Mouse (Mus musculus) myocyte (in vitro differentiated cells): ENCODE measurements around the gene Ttll5. TPM values are rescaled to one million over a fixed set of nuclear protein-coding genes. Genes with fewer than 3 reads are reported as not detected.

ENCODE experiments used
- H3K27me3 ChIP-seq: one replicate; pipeline ENCODE4 v1.6.1; 2011; ENCODE audit not compliant: control insufficient read depth, insufficient read depth, insufficient read length
- H3K36me3 ChIP-seq: one replicate; pipeline ENCODE4 v1.6.1; 2011; ENCODE audit not compliant: control insufficient read depth, insufficient read depth
- H3K4me2 ChIP-seq: one replicate; pipeline ENCODE4 v1.6.1; 2011; ENCODE audit warnings: low read depth, control low read depth
- H3K4me3 ChIP-seq: one replicate; pipeline ENCODE4 v1.5.1; 2011; ENCODE audit warnings: mild to moderate bottlenecking, control low read depth, moderate library complexity
- H3K79me2 ChIP-seq: one replicate; pipeline ENCODE4 v1.6.1; 2011; ENCODE audit not compliant: control insufficient read depth, insufficient read depth
- H3ac ChIP-seq: one replicate; pipeline ENCODE4 v1.6.1; 2011; ENCODE audit not compliant: control insufficient read depth, insufficient read length
- CEBPB ChIP-seq: IDR thresholded peaks from 2 replicates; pipeline ENCODE4 v1.6.1; 2011; ENCODE audit warnings: mild to moderate bottlenecking, moderate library complexity; ENCODE audit not compliant: poor library complexity, insufficient read depth, severe bottlenecking
- E2F4 ChIP-seq: IDR thresholded peaks from one replicate; pipeline ENCODE4 v1.6.1; 2011; ENCODE audit warnings: mild to moderate bottlenecking, control low read depth, moderate library complexity; ENCODE audit not compliant: insufficient read depth
- MAX ChIP-seq: IDR thresholded peaks from one replicate; pipeline ENCODE4 v1.6.1; 2011; ENCODE audit warnings: low read depth, mild to moderate bottlenecking, control low read depth
- MYOD1 ChIP-seq, 3 experiments: IDR thresholded peaks; one replicate each; pipeline ENCODE4 v1.6.1; 2011; ENCODE audit warnings: control low read depth in 2 of 3, low read depth in 2 of 3, mild to moderate bottlenecking in 2 of 3, moderate library complexity in 1 of 3; ENCODE audit not compliant: insufficient read length in 2 of 3, control insufficient read depth in 1 of 3
- MYOG ChIP-seq, 3 experiments: IDR thresholded peaks; one replicate each; pipeline ENCODE4 v1.6.1; 2011; ENCODE audit warnings: control low read depth in 2 of 3, low read depth in 2 of 3, mild to moderate bottlenecking in 2 of 3; ENCODE audit not compliant: insufficient read length in 2 of 3, control insufficient read depth in 1 of 3, insufficient read depth in 1 of 3
- POLR2A ChIP-seq: IDR thresholded peaks from one replicate; pipeline ENCODE4 v1.6.1; 2011; ENCODE audit warnings: low read depth, mild to moderate bottlenecking, control low read depth, moderate library complexity; ENCODE audit not compliant: insufficient read length
- POLR2AphosphoS2 ChIP-seq: IDR thresholded peaks from one replicate; pipeline ENCODE4 v1.6.1; 2011; ENCODE audit warnings: low read depth, control low read depth; ENCODE audit not compliant: insufficient read length
- REST ChIP-seq: IDR thresholded peaks from one replicate; pipeline ENCODE4 v1.6.1; 2011; ENCODE audit warnings: mild to moderate bottlenecking, control low read depth, moderate library complexity; ENCODE audit not compliant: insufficient read depth, insufficient read length
- SRF ChIP-seq: IDR thresholded peaks from one replicate; pipeline ENCODE4 v1.6.1; 2011; ENCODE audit warnings: low read depth; ENCODE audit not compliant: control insufficient read depth, insufficient read length
- TCF12 ChIP-seq: IDR thresholded peaks from one replicate; pipeline ENCODE4 v1.6.1; 2011; ENCODE audit warnings: mild to moderate bottlenecking, control low read depth; ENCODE audit not compliant: poor library complexity, insufficient read depth, severe bottlenecking
- TCF3 ChIP-seq: IDR thresholded peaks from one replicate; pipeline ENCODE4 v1.6.1; 2011; ENCODE audit warnings: low read depth, control low read depth; ENCODE audit not compliant: insufficient read length
- USF1 ChIP-seq: IDR thresholded peaks from one replicate; pipeline ENCODE4 v1.6.1; 2011; ENCODE audit warnings: low read depth, mild to moderate bottlenecking, control low read depth, moderate library complexity
- polyA plus RNA-seq: library from polyadenylated mRNA; unstranded; fragments of >200 nt; fragmentation: generic; extraction: Trizol; gene quantifications from one replicate; pipeline ENCODE4 v1.2.1, GENCODE M21; 2012; ENCODE audit warnings: missing spikeins

Ttll5 gene
- polyA plus RNA-seq, 1 experiment, result 36.2 TPM

DNA sequence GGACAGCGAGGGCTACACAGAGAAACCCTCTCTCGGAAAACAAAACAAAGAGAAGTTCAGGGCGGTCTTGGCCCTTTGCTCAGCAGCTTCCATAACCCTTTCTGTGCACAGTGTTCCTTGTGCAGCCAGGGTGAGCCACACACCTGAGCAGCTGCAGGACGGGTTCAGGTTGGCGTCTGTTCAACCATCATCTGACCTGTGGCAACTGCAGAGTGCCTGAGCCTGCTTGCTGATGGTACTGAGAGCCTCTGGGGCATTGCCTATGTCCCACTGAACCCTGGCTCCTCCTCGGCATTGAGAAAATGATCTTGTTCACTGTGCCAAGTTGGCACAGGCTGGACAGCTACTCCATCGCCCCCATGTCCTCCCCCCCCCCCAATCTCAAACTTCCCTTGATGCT lies 250.9 kb downstream of the Ttll5 start:
- Histone ChIP-seq H3K4me2 (peak overlapping the region; percentile 67), H3K4me3 (peak overlapping the region; percentile 78), H3K27me3 (no peaks in the 10 kb centered on the region), H3K79me2 (peaks cover 78% of the 10 kb centered on the region), H3K36me3 (peaks cover 5% of the 10 kb centered on the region), H3ac (no peak overlapping the region)
- TF ChIP-seq MYOG (IDR thresholded peaks at IDR 0.05; ENCODE audit: control insufficient read depth in 1 of 3, insufficient read depth in 1 of 3, insufficient read length in 2 of 3, low read depth in 2 of 3), result no peak
- TF ChIP-seq MAX, result no peak
- no peak for TF ChIP-seq MYOD1 (IDR thresholded peaks at IDR 0.05; ENCODE audit: control insufficient read depth in 1 of 3, insufficient read length in 2 of 3, low read depth in 2 of 3)
- TF ChIP-seq E2F4, result no peak
- TF ChIP-seq POLR2A, result no peak
- TF ChIP-seq TCF3, result no peak
- no peak for TF ChIP-seq USF1
- TF ChIP-seq TCF12, result no peak
- TF ChIP-seq REST, result no peak
- no peak for TF ChIP-seq CEBPB
- no peak for TF ChIP-seq POLR2AphosphoS2
- TF ChIP-seq SRF, result no peak

DNA sequence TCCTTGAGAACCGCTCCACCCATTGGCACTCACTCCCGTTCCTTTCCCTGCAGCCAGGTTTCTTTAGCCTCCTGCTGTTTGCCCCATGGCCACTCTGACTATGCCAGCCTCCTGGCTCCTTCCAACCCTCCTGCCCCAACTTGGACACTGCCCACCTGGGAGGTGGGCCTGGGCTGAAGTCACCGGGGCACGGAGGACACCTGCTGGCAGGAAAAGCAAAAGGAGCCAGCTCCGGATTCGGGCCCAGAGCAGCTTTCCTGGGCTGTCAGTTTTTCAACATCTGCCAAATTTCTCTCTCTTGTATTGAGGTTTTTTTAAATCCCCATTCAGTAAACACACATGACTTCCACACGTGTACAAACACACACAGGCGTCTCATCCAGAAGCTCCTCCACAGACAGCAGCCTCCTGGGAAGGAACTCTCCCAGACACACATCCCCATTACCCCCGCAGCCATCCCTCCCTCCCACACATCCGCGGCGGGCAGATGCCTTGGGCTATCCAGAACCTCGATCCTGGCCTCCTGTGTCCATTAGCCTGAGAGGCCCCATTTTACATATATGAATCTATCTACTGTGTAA lies 252.0 kb downstream of the Ttll5 start:
- peak overlapping the region; percentile 67 for H3K4me2 ChIP-seq
- peaks cover 68% of the 10 kb centered on the region for H3K79me2 ChIP-seq
- H3ac ChIP-seq, result peak overlapping the region; percentile 27
- peak overlapping the region; percentile 78 for H3K4me3 ChIP-seq
- no peaks in the 10 kb centered on the region for H3K27me3 ChIP-seq
- H3K36me3 ChIP-seq, result peaks cover 5% of the 10 kb centered on the region
- TF ChIP-seq TCF12, result no peak
- no peak for TF ChIP-seq MAX
- no peak for TF ChIP-seq USF1
- peak; percentile 23 for TF ChIP-seq POLR2A
- TF ChIP-seq POLR2AphosphoS2, result peak; percentile 22
- no peak for TF ChIP-seq E2F4
- TF ChIP-seq CEBPB, result no peak
- TF ChIP-seq REST, result no peak
- TF ChIP-seq TCF3, result no peak
- peak in 1 of 3 experiments; percentile 32 for TF ChIP-seq MYOG (IDR thresholded peaks at IDR 0.05; ENCODE audit: control insufficient read depth in 1 of 3, insufficient read depth in 1 of 3, insufficient read length in 2 of 3, low read depth in 2 of 3)
- TF ChIP-seq MYOD1 (IDR thresholded peaks at IDR 0.05; ENCODE audit: control insufficient read depth in 1 of 3, insufficient read length in 2 of 3, low read depth in 2 of 3), result no peak

DNA sequence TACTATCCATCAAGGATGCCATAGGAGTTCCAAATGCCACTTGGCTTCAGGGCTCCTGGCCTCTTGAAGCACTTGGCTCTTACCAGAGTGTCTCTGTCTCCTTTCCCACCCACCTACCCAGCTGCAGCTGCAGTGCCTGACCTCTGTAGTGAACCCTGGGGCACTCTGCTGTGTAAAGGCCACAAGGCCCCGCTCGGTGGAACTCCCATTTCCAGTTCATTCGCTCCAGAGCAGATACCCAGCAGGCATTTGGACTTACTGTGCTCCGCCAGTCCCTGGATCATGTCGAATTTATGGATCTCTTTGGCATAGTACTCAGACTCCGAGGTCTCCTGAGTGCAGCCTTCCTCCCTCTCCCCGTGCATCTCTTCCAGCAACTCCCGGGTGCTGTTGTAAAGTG lies 252.9 kb downstream of the Ttll5 start:
- Histone ChIP-seq H3ac (peak overlapping the region; percentile 27), H3K4me3 (peak overlapping the region; percentile 78), H3K36me3 (peaks cover 5% of the 10 kb centered on the region), H3K4me2 (peak overlapping the region; percentile 67), H3K79me2 (peaks cover 59% of the 10 kb centered on the region), H3K27me3 (no peaks in the 10 kb centered on the region)
- TF ChIP-seq REST (no peak), TCF3 (no peak), MYOD1 (IDR thresholded peaks at IDR 0.05; ENCODE audit: control insufficient read depth in 1 of 3, insufficient read length in 2 of 3, low read depth in 2 of 3) (no peak), CEBPB (no peak), MYOG (IDR thresholded peaks at IDR 0.05; ENCODE audit: control insufficient read depth in 1 of 3, insufficient read depth in 1 of 3, insufficient read length in 2 of 3, low read depth in 2 of 3) (no peak), MAX (no peak), SRF (no peak), POLR2A (no peak), USF1 (no peak), TCF12 (no peak), POLR2AphosphoS2 (no peak), E2F4 (no peak)

DNA sequence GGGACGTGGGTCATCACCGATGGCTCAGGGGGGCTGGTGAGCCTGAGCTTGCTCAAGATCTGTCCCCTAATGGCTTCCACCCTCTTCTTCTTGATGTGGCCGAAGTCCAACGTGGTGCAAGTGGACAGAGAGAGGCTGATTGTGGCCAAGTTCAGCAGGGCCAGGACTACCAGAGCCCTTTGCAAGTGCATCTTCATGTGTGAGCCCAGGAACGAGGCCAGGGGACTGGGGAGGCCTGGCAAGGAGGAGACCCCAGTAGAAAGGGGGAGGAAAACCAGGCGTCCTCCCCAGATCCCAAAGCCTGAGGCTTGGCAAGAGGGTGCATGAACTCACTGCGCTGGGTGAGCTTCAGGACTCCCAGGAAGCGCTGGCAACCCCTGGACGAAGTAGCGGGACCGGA lies 253.3 kb downstream of the Ttll5 start:
- TF ChIP-seq USF1, result no peak
- no peak for TF ChIP-seq CEBPB
- TF ChIP-seq POLR2AphosphoS2, result peak; percentile 11
- peak; percentile 44 for TF ChIP-seq POLR2A
- TF ChIP-seq MAX, result no peak
- TF ChIP-seq SRF, result no peak
- TF ChIP-seq E2F4, result no peak
- no peak for TF ChIP-seq MYOG (IDR thresholded peaks at IDR 0.05; ENCODE audit: control insufficient read depth in 1 of 3, insufficient read depth in 1 of 3, insufficient read length in 2 of 3, low read depth in 2 of 3)
- no peak for TF ChIP-seq MYOD1 (IDR thresholded peaks at IDR 0.05; ENCODE audit: control insufficient read depth in 1 of 3, insufficient read length in 2 of 3, low read depth in 2 of 3)
- H3K4me3 ChIP-seq, result peak overlapping the region; percentile 78
- H3K27me3 ChIP-seq, result no peaks in the 10 kb centered on the region
- peak overlapping the region; percentile 27 for H3ac ChIP-seq
- peak overlapping the region; percentile 67 for H3K4me2 ChIP-seq
- H3K79me2 ChIP-seq, result peaks cover 55% of the 10 kb centered on the region
- H3K36me3 ChIP-seq, result peaks cover 5% of the 10 kb centered on the region
